Mouse (Mus musculus) cerebellum, adult 11-12 months (tissue): ENCODE measurements around the gene Cd164l2.
A peak's percentile ranks its signal among the peaks of the same experiment; 100 is the strongest.

ENCODE experiments used
- DNase-seq: peaks from one replicate; pipeline ENCODE4 v3.0.0; 2022

Cd164l2 gene

DNA sequence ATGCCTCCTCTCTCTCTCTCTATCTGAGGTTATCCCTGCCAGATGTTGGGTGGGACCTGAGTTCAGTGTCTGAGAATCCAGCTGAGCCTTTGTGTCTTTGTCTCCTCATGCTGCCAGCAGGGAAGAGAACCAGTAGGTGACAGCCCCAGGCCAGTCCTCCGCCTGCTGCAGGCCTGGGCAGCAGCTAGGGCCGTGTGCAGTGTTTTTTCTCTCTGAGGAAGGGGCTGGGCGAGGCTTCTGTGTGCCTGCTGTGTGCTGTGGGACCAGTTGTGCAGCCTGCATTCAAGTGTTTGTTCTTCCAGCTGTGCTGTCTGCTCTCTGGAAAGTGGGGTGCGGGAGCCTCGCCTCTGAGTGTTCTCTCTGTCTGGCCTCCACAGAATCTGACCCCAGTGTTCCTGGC, 11.9 kb downstream of the Cd164l2 start:
- no peak for DNase-seq

DNA sequence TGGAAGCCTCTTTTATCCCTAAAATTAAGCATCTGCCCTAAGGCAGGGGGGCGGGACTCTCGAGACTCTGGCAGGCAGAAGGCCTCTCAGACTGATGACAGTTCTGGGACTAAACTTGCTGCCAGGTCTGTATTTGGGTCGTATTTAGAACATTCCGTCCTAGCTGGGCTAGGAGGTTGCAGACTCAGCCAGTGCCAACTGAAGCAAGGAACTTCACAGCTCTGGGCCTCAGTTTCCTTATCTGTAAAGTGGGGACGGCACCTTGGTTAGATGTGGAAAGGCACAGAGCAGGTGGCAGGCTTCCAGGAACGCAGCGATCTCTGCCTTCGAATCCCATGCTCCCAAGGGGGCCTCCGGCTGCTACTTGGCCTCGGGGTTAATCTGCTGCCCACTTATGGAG, 14.1 kb downstream of the Cd164l2 start:
- DNase-seq, result no peak

DNA sequence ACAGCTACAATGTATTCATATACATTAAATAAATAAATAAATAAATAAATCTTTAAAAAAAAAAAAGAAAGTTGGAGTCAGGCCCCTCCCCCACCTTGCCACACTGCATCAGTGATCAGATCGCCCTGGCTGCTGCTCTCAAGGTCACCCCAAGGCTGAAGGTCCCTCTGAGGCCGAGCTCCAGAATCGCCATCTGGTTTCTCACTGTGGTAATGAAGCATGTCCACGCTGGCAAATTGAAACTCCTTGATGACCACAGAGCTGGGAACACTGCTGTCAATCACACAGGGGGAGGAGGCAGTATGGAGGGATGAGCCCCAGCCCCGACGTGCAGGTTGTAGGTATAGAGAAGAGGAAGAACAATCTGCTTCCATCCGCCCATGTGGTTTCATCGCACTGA, 15.7 kb downstream of the Cd164l2 start:
- DNase-seq, result no peak

DNA sequence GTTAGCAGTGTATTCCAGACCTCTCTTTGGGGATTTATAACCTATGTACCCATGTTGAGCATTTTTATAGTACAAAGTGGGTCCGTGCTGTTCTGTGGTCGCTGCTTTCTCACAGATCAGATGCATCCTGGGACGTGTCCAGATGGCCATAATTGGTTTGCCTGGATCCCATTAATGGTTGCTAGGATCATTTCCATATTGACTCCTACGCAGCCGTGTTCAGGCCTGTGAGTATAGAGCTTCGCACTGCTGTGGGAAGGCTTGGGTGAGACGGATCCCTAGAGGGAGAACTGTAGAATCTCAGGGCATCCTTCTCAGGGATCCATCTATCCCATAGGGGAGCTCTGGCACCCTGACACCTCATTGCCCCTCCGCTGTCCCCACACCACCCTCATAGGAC, 17.7 kb downstream of the Cd164l2 start:
- DNase-seq, result no peak

DNA sequence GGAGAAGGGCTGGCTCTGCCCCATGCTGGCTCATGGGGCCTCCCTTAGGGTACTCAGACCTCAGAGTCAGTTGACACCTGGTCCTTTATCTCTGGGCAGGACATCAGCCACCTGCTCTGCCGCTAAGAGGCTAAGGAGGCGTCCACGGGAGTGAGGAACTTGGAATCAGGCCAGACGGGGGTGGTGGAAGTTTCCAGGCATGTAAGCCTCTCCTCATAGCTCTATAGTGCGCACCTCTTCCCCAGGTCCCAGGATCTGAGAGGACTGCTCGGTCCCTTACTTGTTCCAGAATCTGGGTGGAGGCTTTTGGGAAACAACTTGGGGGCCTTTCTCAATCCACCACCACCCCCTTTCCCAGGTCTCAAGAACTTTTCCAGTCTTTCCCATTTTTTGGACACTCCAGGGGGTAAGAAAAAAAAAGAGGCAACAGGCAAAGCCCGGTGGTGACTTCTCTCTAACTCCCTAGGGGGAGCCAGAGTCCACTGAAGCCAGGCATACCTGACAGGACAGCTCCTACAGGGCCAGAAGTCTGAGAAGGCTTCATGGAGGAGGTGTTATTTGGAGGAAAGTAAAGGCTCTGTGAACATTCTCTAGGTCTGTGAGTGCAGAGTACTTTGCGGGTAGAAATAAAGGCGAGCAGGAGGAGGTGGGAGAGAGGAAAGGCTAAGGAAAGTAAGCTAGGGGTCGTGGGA, 21.5 kb downstream of the Cd164l2 start:
- no peak for DNase-seq

DNA sequence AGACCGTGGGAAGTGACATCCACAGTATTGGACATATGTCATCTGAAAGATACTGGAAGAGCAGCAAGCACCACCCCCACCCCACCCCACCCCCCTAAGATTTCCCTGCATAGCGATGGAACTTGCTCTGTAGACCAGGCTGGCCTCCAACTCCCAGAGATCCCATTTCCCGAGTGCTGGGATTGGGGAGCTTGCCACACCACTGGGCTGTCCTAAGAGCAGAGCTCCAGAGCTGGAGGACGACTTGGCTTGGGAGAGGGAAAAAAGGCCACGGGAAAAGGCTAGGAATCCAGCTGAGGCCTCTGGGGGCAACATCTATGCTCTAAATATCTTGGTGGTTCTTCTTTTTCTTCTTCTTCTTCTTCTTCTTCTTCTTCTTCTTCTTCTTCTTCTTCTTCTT, 22.8 kb downstream of the Cd164l2 start:
- DNase-seq, result no peak

DNA sequence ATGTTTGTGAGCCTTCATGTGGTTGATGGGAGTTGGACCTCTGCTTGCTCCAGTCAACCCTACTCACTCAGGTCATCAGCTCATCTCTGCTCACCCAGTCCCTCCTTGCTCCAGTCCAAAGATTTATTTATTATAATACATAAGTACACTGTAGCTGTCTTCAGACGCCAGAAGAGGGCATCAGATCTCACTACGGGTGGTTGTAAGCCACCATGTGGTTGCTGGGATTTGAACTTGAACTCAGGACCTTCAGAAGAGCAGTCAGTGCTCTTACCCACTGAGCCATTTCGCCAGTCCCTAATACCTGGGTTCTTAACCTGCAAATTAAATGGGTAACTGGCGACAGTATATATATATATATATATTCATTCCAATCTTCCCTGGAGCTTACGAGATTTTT, 23.5 kb downstream of the Cd164l2 start:
- no peak for DNase-seq

DNA sequence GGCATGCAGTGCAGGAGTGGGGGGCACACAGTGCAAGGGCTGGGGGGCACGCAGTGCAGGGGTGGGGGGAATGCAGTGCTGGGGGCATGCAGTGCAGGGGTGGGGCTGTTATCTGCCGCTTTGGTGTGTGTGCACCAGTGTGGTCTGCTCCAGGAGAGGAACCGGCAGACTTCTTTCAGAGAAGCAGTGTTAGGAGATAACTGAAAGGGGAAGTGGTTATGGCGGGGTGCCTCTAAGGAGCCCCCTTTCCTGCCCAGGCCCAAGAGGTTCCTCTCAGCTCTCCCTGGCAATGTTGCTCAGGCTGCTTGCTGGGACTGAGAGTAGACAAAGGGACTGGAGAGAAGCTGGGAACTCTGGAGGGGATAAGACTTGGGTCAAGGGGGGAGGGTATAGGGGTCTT, 26.0 kb downstream of the Cd164l2 start:
- no peak for DNase-seq

DNA sequence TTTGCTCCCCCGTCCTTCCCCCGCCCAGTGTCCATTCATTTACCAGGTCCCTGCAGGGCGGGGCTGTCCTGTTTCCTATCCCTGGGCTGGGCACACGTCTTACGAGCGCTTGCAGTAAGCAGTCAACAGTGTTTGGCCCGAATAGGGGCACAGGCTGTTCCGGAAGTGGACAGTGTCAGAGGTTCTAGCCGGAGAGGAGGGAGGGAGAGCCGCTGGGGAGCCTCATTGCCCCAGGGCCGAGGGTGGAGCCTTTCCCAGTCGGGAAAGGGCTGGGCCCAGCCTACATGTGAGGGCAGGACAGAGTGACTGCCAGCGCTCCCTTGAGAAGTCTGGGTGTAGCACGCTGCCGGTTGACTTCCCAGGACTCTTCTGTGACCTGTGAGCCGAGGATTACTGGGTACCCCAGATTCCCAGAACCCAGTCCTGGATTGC, 28.6 kb downstream of the Cd164l2 start, which contains the start of gene Map3k6:
Gene Map3k6 (plus strand): TSS at position 329 of the 432 bp plus-strand sequence.
- no peak for DNase-seq

DNA sequence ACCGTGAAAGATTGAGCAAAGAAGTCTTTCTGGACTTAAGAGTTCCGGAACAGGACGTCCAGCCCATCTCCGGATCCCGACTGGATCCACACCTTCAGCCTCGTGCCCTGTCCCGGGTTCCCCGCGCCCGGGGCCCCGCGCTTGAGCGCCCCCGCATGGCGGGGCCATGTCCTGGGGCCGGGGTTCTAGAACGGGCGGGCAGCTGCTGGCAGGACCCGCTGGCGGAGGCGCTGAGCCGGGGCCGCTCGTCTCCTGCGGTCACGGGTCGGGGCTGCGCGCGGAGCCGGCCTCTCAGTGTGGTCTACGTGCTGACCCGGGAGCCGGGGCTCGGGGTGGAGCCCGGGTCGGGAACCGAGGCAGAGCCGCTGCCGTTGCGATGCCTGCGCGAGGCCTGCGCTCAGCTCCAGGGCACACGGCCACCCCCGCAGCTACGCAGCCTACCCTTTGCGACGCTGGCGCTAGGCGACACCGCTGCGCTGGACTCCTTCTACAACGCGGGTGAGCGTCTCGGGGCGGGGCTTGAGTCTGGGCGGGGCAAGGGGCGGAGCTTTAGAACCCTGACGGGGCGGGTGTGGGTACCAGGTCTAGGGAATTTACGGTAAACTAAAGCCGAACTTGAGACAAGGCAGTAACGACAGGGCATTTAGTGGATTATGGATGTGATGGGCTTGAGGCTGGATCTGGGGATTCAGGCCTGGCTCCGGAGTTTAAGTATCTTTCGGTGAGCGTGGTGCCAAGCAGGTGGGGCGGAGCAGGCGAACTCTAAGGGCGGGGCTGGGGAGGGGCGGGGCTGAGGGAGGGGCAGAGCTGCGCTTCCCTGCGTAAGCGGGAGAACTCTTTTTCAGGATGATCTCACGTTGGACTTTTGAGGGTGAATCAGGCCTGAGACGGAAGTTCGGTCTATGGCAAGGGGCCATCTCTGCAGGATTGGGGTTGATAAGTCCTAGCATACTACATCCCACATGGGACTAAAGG, 29.3 kb downstream of the Cd164l2 start:
- peak; percentile 77 for DNase-seq

DNA sequence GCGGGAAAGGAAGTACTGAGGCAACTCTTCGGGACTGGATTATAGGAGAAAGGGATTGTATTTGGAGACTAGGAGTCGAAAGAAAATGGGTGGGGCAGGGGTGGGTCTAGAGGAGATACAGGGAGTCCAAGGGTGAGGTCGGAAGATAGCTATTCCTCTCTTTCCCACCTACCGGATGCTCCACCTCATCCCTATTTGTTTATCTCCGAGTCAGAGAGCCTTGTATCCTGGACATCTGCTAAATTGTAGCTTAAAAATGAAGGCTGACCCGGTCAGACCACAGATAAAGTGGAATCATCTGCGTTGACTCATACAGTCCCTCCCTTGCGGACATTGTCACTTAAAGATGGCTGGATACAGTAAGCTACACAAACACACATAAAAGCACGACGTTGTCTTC, 30.0 kb downstream of the Cd164l2 start:
- no peak for DNase-seq

DNA sequence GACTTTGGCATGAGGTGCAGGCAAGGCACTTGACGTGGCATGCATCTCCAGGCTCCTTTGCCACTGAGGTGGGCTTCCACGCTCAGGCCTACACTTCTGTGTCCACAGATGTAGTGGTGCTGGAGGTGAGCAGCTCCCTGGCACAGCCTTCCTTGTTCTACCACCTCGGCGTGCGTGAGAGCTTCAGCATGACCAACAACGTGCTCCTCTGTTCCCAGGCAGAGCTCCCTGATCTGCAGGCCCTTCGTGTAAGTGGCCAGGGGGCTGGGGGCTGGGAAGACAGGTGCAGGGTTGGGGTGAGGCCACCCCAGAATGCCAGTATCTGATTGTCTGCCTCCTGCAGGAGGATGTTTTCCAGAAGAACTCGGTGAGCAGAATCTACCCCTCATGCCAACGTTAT, 30.8 kb downstream of the Cd164l2 start:
- DNase-seq, result no peak

DNA sequence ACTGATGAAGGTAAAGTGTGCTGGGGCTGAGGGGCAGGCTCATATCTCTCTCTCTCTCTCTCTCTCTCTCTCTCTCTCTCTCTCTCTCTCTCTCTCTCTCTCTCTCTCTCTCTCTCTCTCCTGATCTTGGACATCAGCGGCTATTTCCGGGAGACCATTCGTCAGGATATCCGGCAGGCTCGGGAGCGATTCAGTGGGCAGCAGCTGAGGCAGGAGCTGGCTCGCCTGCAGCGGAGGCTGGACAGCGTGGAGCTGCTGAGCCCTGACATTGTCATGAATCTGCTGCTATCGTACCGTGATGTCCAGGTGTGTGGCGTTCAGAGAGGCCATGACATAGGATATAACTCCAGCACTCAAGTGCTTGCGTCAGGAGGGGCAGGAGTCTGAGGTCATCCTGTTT, 31.6 kb downstream of the Cd164l2 start:
- no peak for DNase-seq

DNA sequence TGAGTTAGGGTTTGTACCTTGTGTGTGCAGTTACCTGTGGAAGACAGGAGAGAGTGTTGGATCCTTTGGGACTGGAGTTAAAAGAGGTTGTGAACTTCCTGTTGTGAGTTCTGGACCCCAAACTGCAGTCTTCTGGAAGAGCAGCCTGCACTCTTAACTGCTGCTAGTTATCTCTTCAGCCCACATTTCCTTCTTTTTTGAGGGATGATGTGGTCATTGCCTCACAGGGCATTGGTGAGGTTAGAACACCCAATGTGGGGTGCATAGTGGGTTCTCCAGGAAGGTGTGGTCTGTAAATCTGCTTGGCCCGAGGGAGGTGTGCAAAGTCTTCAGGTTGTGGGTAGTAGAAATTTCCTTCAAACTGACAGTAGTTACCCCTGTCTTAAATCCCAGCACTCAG, 32.4 kb downstream of the Cd164l2 start:
- DNase-seq, result no peak

DNA sequence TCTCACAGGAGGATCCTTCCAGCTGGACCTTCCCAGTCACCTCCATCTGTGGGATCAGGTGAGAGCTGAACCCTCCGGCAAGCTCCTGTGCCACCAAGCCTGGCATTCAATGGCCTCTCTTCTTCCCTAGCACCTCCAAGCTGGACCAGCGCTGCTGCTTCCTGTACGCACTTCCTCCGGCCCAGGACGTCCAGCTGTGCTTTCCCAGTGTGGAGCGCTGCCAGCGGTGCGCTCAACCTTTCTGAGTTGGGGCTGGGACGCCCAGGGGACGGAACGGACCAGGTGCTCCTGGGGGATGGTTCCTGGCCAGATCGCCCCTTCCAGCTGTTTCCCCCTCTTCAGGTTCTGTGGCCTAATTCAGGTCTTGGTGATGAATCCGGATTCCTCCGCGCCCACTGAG, 35.1 kb downstream of the Cd164l2 start:
- no peak for DNase-seq

DNA sequence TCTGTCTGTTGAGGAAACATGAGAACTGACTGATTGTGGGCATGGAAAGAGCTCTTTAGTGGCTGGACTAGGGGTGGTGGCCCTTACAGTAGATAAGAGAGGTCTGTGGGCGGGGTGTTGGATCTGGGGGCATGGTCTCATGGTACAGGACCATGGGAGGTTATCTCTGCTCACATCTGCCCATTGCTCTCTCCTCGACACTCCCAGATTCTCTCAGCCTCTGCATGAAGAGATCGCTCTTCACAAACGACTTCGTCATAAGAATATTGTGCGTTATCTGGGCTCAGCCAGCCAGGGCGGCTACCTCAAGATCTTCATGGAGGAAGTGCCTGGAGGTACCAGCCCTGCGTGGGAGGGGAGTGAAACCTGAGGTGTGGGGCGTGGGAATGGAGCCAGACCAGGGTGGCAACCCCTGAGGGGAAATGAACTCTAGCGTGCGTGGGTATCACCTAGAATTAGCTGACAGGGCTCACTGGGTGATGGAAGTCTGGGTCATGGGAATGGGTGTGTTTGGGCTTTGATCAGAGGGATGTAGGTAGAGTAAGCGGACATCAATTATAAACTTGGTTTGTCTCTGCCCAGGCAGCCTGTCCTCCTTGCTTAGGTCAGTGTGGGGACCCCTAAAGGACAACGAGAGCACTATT, 36.0 kb downstream of the Cd164l2 start:
- no peak for DNase-seq

DNA sequence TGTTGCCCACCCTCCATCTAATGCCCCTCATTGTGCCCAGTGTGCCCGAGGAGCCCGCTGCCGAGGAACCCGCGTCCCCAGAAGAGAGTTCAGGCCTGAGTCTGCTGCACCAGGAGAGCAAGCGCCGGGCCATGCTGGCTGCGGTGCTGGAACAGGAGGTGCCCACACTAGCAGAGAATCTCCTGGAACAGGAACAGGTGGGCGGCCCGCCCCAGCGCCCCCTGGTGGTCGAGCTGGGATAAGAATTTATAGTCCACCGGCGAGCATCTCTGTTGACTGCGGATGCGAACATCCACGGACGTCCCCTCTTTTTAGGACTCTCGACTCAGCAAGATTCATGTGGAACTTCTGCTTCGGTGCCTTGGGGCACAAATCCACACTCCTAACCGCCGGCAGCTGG, 38.7 kb downstream of the Cd164l2 start:
- DNase-seq, result peak; percentile 84

DNA sequence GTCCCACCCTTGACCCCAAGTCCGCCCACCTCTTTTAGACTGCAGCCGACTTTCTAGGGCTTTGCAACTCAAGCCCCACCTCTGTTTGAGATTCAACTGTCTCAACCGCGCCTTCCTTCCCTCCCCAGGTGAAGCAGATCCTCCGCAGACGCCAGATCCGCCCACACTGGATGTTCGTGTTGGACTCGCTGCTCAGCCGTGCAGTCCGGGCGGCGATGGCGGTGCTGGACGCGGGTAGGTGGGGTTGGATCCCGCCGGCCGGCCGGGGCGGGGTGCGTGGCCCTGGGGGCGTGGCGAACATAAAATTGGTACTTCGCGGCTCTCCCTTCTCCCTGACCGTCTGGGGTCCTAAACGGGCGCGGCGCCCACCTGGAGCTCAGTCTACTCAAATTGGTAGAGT, 39.3 kb downstream of the Cd164l2 start:
- DNase-seq, result no peak

DNA sequence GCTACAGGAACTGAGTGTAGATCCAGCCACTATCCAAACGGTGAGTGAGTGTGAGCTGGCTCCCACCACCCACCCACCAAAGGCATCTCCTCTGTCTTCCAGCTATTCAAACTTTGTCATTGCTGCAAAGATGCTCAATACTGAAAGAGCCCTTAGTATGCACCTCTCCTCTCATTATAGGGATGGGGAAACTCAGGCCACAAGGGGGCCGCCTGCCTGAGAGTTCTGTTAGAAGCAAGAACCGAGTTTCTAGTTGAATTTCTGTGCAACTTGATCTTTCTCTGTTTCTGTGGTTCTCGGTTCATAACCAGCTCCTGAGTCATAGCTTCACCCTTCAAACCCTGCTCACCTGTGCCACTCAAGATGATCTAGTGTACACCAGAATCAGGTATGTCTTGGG, 40.2 kb downstream of the Cd164l2 start:
- DNase-seq, result no peak

DNA sequence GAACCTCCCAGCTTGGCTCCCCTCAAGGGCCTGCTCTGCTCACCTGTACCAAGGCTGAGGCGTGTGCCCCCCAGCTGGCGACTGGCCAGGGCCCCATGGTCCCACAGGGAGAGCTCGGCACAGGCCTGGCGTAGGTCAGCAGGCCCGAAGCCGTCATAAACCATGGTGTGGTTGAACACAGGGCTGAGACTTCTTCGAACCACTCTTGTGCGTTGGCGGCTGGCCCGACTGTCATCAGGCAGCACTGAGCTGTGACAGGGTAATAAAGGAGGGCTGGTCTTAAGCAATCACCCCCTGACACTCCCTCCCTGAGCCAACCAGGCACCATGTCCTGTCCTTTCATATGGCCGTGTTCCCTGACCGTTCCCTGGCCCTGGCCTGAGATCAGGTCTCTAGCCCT, 41.5 kb downstream of the Cd164l2 start:
- no peak for DNase-seq

DNA sequence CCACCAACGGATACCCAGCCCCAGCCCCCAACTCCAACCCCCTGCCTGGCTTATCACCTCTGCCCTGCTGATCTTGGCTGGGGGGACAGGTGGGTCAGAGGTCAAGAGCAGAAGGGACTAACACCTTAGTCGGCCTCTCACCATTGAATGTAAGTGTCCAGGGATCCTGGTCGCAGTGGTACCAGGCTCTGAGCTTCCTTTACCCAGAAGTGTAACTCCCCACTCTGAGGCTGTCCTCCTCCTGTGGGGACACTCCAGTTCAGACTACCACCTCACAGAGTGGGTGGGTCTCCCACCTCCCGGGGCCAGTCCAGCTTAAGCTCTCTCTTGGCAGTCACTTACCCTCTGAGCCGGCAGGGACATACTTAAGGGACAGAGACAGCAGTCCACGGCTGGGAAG, 43.5 kb downstream of the Cd164l2 start:
- DNase-seq, result no peak

DNA sequence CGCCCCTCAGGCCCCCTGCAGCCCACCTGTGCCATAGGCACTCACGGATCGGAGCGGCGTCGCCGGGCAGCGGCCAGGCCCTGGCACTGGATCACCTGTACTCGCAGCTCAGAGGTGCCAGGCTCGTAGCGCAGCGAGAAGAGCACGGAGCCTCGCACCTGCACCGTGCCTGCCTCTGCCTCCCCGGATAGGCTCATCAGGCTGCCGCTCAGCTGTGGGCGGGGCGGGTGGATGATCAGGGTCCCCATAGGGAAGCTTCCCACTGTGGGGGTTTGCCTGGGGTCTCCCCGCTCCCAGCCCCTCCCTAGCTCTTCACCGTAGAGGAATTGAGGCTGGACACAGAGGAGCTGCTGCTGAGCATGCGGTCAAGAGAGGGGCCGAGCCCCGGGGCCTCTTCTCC, 44.9 kb downstream of the Cd164l2 start:
- DNase-seq, result no peak

DNA sequence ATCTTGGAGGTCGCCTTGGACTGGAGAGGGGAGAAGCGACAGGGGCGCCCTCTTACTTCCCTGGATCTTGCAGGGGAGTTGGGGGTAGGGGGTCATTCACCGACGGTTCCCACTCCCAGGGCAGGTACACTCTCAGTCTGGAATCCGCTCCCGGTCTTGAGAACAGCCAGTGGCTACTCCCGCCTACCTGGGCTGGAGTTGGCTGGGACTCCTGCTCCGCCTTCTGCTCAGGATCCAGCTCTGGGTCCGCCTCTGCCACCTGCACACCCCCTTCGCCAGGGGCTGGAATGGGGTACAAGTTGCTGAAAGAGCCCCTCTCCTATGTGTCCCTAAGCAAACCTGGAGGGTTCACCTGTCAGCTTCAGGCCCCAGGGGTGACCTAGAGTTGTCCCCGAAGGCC, 45.3 kb downstream of the Cd164l2 start:
- DNase-seq, result no peak
